Mouse (Mus musculus): ENCODE data around the gene Ccdc88c.

The Ccdc88c gene

GRCm38 (mm10) chr12:100967383-100967782 is 61.5 kb downstream of the Ccdc88c start:
- no peak for DNase-seq (ENCODE audit: low read depth)

DNA sequence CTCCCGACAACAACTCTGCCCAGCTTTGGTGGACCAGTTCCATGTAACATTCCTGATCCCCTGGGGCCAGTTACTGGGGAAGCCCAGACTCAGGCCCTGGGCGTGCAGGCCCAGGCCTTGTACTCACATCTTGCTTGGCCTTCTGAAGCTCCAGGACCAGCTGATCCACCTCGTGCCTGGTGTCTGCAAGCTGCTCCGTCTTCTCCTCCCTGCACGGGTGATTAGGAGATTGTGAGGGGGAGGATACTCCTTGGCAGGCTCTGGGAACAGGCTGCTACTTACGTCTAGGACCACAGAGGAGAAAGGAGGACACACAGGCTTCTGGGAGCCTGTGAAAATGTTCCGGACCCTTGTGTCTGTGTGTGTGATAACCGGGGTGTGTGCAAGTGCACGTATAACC is 62.6 kb downstream of the Ccdc88c start:
- DNase-seq (ENCODE audit: low read depth), result no peak

- DNase-seq (ENCODE audit: low read depth), result no peak
Measured at GRCm38 (mm10) chr12:100965298-100965697, 63.6 kb downstream of the Ccdc88c start.

DNA sequence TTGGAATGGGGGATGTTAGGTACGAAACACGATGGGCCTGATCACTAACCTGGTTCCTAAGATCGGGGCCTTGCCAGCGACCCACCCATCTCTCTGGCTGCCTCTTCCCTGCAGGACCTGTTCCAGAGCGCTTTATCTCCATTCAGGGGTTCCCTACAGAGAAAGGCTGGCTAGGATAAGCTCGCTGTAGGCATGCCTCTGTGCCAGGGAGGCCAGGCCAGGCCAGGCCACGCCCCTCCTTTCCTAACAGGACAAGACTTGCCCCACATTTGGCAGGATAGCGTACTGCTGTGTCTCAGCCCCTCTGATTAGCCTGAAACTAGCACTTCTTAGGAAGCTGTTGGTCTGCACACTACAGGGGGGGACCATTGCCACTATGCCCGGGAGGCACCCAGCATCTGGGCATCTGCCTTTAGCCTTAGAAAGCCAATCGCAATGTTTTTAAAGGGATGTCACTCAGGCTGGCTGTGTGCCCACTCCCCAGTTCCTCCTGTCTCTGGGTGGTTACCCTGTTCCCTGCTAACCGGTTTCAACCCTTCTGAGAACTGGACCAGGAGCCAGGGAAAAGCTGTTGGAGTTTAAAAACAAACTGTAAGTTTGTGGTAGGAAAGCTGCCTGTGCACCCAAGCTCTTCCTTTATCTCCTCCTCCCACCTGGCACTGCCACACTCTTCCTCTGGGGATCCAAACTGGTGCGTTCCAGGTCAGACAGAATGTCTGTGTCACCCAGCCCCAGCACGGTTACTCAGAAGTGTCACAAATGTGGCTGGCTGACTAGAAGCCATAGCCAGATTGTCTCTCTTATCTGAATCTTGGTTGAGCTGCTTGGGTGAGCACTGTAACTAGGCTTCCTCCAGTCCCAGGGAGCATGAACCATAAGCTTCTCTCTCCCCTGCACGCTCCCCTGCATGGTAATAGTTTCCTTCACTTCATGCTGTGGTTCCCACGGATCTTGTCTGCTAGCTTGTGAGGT is 69.9 kb downstream of the Ccdc88c start:
- DNase-seq (ENCODE audit: low read depth), result peak; percentile 14

DNA sequence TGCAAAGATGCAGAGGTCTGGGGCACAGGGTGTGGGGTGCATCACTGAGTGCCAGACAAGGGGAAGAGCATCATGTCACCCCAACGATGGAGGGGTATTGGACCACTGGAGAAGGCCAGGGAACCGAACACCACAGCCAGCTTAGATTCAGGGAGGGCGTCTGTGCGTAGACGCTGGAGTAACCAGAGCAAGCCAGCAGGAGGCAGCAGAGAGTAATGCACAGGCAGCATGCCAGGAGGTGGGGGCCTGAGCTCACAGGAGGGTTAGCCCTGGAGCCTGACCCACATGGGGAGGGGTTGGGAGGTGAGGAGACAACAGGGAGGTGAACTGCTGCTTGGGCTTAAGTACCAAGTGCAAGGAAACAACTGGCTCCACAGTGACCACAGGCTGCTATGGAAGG is 70.8 kb downstream of the Ccdc88c start:
- DNase-seq (ENCODE audit: low read depth), result peak; percentile 68

DNA sequence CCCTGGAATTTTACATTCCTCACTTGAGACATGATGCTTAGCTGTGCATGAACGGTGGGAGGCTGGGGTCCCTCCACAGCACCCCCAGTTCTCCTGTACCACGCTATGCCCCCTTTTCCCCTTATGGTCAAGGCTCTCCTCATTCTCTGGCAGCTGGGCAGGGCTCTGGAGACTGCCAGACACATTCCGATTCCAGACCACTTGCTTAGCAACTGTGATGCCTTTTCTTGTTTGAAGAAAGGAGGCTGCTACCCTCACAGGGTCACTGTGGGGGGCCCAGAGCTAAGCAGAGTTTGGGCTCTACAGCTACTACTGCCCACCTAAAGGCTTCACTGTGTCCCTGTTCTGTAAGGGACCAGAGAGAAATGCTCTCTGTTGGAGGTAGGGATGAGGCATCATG is 71.6 kb downstream of the Ccdc88c start:
- no peak for DNase-seq (ENCODE audit: low read depth)

DNA sequence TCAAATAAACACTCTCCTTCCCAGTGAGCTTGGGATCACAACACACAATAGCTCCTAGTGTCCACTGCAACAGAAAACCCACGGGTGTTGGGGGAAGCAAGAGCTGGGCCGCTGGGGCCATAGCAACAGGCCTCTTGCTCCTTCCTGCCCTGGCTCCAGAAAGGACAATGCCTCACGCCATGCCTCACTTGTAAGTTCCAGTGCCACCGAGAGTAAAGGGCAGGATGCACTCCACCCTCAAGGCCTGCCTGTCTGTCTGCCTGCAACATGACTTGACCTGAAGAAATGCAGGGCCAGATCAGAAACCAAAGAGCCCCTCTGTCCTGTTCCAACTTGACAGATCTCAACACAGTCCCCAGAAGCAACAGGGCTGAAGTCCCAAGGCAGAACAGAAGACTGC is 72.0 kb downstream of the Ccdc88c start:
- no peak for DNase-seq (ENCODE audit: low read depth)

- DNase-seq (ENCODE audit: low read depth), result no peak
Measured at GRCm38 (mm10) chr12:100956028-100956427, 72.8 kb downstream of the Ccdc88c start.

GRCm38 (mm10) chr12:100953926-100954325 is 74.9 kb downstream of the Ccdc88c start:
- DNase-seq (ENCODE audit: low read depth), result no peak

GRCm38 (mm10) chr12:100952193-100952931 is 76.5 kb downstream of the Ccdc88c start:
- peak; percentile 79 for DNase-seq (ENCODE audit: low read depth)

DNA sequence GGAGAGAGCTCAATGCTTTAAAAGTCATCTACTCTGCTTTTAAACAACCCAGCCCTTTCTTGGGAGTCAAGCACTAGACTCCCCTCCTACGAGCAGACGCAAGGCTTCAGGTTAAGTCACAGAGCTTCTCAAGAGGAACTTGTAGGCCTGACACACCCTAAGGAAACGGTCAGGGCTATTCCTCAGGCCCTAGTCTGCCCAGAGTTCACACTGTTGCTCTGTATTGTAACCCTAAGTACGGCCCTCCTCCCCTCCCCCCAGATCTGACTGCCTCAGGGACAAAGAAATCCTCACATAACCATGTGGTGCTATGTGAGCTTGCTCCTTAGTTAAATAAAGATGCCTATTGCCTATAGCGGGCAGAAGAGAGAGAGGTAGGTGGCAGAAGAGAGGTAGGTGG is 79.7 kb downstream of the Ccdc88c start:
- DNase-seq (ENCODE audit: low read depth), result no peak

- DNase-seq (ENCODE audit: low read depth), result no peak
Measured at GRCm38 (mm10) chr12:100948021-100948420, 80.8 kb downstream of the Ccdc88c start.

- DNase-seq (ENCODE audit: low read depth), result no peak
Measured at GRCm38 (mm10) chr12:100945948-100946347, 82.9 kb downstream of the Ccdc88c start.

DNA sequence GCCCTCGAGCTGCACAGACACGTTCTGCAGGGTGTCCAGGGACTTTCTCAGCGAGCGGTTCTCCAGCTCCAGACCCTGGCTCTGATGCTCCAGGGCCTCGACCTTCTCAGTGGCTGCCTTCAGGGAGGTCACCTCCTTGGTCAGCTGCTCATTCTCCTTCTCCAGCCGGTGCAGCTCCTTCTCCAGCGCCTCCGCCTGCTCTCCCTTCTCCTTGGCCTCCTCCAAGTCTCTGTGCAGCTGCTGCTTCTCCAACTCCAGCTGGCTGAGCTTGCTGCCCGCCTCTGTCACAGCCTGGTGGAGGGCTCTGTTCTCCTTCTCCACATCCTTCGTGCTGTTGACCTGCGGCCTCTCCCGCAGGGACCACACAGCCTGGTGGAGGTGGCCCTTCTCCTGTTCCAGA is 83.4 kb downstream of the Ccdc88c start:
- no peak for DNase-seq (ENCODE audit: low read depth)

GRCm38 (mm10) chr12:100944921-100945336 is 83.9 kb downstream of the Ccdc88c start:
- DNase-seq (ENCODE audit: low read depth), result no peak

- DNase-seq (ENCODE audit: low read depth), result no peak
Measured at GRCm38 (mm10) chr12:100943146-100943545, 85.7 kb downstream of the Ccdc88c start.

GRCm38 (mm10) chr12:100941361-100941760 is 87.5 kb downstream of the Ccdc88c start:
- DNase-seq (ENCODE audit: low read depth), result no peak

GRCm38 (mm10) chr12:100937441-100938360 is 91.2 kb downstream of the Ccdc88c start:
- no peak for DNase-seq (ENCODE audit: low read depth)

- no peak for DNase-seq (ENCODE audit: low read depth)
Measured at GRCm38 (mm10) chr12:100936737-100937136, 92.1 kb downstream of the Ccdc88c start.

GRCm38 (mm10) chr12:100936116-100936515 is 92.7 kb downstream of the Ccdc88c start:
- DNase-seq (ENCODE audit: low read depth), result peak; percentile 70

GRCm38 (mm10) chr12:100934796-100935195 is 94.1 kb downstream of the Ccdc88c start:
- no peak for DNase-seq (ENCODE audit: low read depth)

GRCm38 (mm10) chr12:100931653-100932052 is 97.2 kb downstream of the Ccdc88c start:
- DNase-seq (ENCODE audit: low read depth), result no peak

Measured in 416B (cell line).